Mouse (Mus musculus): ENCODE measurements at regions not wholly inside any gene's neighbourhood (a gene's known extent, or its start where the extent isn't known, plus 50 kb on each side); places are given as distances from the start of the nearest gene placed in this dataset.

GRCm38 (mm10) chr3:121593598-121594117 lies 61.5 kb upstream of the Slc44a3 start:
- TF ChIP-seq GATA1 (IDR thresholded peaks at IDR 0.05; ENCODE audit: borderline replicate concordance, low read length) (no peak), FLI1 (IDR thresholded peaks at IDR 0.05; ENCODE audit: low read length) (no peak)

All from megakaryocyte, embryonic 14.5 days (primary cell).